Mouse (Mus musculus) ES-E14 (cell line): Measurements from ENCODE around the gene Igf2bp3.

ENCODE experiments used
- CHD2 ChIP-seq: IDR thresholded peaks from 2 replicates; pipeline ENCODE4 v1.6.1; 2014; ENCODE audit warnings: mild to moderate bottlenecking, low read depth, low read length, inconsistent platforms
- HCFC1 ChIP-seq: IDR thresholded peaks from 2 replicates; pipeline ENCODE4 v1.6.1; 2012; ENCODE audit warnings: low read length, inconsistent platforms, borderline replicate concordance; ENCODE audit not compliant: insufficient read depth
- MAFK ChIP-seq: IDR thresholded peaks from 2 replicates; pipeline ENCODE4 v1.6.1; 2014; ENCODE audit warnings: mild to moderate bottlenecking, low read depth, low read length, inconsistent platforms; ENCODE audit not compliant: insufficient read depth
- ZC3H11A ChIP-seq: IDR thresholded peaks from 2 replicates; pipeline ENCODE4 v1.6.1; 2012; ENCODE audit warnings: low read depth, mild to moderate bottlenecking, inconsistent platforms, low read length, borderline replicate concordance
- ZNF384 ChIP-seq: IDR thresholded peaks from 2 replicates; pipeline ENCODE4 v1.6.1; 2012; ENCODE audit warnings: low read depth, low read length, inconsistent platforms

DNA sequence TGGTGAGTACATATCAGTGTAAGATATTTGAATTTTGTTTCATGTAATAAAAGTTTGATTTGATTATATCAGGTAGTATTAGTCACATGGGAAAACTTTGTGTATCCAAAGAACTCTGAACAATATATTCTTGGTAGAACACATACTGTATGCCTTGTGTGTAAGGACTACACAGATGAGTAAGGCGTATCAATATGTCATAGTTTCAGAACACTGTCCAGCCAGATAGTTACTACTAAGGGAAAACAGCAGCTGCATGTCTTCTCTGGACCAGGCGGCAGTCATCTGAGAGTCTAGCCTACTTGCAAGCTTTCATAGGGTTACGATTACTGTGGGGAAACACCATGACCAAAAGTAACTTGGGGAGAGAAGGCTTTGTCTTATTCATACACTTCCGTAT is 131.7 kb downstream of the Igf2bp3 start:
- TF ChIP-seq MAFK (no peak), ZC3H11A (no peak), ZNF384 (no peak), HCFC1 (no peak), CHD2 (no peak)
